Mouse (Mus musculus) kidney, postnatal 14 days (tissue): Measurements from ENCODE around the gene Galnt2.
A peak's percentile ranks its signal among the peaks of the same experiment; 100 is the strongest.

Source experiments
- DNase-seq: peaks from one replicate; pipeline ENCODE4 v3.0.0; 2022; ENCODE audit warnings: mixed read lengths

The Galnt2 gene

GRCm38 (mm10) chr8:124274441-124275120 lies 43.4 kb downstream of the Galnt2 start:
- DNase-seq, result no peak

- no peak for DNase-seq
Observed at GRCm38 (mm10) chr8:124275377-124276071, 44.3 kb downstream of the Galnt2 start.

- no peak for DNase-seq
Observed at GRCm38 (mm10) chr8:124277951-124278910, 47.0 kb downstream of the Galnt2 start.

GRCm38 (mm10) chr8:124278956-124279689 lies 47.9 kb downstream of the Galnt2 start:
- DNase-seq, result no peak

DNA sequence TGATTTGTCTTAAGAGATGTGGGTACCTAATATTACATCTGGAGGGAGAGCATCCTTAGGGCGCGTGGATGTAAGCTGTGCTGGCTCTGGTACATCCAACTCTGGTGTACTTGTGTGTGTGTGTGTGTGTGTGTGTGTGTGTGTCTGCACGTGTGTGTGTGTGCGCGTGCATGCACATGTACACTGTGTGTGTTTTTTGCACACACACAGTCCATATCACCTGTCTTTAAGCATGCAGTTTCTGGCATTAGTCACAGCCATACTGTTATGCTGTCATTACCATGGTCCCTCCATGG lies 48.4 kb downstream of the Galnt2 start:
- DNase-seq, result no peak

DNA sequence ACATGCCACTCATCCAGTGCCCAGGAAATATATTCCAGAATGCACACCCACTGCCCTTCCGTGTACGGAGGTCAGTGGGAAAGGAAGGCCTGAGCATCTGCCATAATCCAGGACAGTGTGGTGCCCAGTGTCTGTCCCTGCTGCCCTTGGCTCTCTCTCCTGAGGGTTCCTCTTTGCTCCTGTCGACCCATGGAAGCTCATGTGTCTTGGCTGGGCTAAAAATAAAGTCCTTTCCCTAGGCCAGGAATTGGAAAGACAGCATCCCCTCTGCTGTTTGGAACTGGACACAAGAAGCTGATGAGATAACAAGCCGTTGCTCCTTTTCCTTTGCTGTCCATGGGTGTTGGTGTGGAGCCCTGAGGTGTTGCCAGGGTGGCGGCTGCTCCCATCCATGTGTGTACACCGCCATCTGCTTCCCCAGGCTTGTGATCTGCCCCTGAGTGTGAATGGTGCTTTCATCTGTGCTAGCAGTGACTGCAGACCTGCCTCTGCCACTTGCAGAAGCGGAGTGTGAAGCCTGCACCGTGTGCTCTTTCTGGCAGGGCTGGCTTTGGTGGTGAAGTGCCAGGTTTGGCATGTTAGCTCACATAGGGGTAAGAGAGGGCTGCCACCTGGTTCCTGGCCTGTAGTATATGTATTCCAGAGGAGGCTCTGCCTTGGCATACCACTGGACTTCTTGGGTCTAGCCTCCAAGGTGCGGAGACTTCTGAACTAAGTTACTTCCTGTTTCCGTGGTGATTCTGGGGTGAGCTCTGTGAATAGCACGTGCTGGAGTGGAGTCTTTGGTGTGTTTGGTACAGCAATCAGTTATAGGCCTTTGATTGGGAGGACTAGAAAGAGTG lies 50.7 kb downstream of the Galnt2 start:
- no peak for DNase-seq

DNA sequence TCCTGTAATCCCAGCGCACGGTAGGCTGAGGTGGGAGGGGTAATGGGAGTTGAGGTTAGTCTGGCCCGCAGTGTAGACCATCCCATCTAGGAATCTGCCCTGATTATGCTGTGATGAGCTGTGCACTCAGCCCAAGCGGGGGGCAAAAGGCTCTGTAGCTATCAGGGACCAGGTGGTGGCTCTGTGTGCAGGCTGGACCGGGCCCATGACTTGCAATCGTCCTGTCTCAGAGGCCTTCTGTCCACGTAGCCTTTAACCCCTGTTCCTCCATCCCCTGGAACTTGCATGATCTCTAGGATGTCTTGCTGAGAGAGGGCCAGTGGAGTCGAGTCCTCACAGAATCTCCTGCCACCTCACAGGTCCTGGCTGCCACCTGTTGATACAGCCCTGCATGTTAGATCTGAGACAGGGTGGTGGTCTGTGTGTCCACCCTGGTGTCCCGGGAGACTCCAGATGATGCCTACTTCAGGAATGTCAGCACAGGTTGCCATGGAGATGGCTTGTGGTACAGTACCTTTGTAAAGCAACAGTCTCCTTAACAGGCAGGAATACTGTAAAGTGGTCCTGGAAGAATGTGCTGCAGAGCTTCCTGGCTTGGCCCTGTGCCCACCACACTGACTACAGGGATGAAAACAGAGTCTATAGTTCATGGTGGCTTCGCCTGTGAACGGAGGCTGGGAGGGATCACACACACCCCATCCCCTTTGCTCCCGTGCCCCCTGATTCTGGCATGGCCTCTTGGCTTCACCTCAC lies 51.9 kb downstream of the Galnt2 start:
- DNase-seq, result peak; percentile 69

DNA sequence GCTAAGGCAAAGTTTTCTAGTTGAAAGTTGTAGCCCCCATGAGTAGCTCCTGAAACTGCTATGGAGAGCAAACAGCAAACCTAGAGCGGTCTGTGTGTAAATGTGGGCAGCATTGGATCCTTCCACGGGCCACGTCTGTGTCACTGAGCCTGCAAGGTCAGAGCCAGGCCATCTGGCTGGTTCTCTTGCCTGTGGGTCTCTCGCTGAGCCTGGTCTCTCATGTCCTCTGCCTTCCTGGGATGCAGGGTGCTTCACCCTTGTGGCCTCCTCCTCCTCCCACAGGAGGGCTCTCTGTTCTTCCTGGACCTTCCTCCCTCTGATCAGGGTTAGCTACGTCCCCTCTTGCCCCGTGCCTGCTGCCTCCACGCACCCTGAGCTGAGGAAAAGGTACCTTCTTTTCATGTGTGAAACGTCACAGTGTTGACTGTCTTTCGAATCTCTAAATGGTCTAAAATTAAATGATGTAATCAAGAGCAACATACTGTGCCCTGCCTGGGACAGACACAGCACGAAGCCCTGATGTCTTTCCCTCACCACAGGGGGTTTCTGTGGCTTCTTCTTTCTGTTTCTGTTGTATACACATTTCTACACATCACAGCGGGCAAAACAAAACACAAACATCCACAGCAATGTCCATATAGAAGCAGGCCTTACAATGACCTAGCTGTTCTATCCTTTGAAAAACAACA lies 52.6 kb downstream of the Galnt2 start:
- DNase-seq, result no peak

DNA sequence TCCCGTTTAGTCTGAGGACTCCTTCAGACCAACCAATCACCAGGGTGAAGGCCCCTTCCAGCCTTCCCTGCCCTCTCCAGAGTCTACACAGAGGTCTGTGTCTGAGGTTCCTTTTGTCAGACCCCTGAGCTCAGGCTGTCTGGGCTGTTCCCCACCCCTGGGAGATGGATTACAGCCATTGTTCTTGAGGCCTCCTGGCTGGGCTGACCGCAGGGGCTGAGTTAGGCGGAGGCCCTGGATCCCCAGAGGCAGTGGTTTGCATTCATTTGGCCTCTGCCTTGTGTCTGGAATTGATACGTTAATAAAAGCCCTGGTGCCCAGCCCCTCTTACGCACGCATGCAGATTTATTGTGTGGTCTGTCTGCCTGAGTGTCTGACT lies 53.1 kb downstream of the Galnt2 start:
- DNase-seq, result no peak

GRCm38 (mm10) chr8:124284984-124285576 lies 53.9 kb downstream of the Galnt2 start:
- peak; percentile 88 for DNase-seq

GRCm38 (mm10) chr8:124286461-124287124 lies 55.4 kb downstream of the Galnt2 start:
- no peak for DNase-seq

DNA sequence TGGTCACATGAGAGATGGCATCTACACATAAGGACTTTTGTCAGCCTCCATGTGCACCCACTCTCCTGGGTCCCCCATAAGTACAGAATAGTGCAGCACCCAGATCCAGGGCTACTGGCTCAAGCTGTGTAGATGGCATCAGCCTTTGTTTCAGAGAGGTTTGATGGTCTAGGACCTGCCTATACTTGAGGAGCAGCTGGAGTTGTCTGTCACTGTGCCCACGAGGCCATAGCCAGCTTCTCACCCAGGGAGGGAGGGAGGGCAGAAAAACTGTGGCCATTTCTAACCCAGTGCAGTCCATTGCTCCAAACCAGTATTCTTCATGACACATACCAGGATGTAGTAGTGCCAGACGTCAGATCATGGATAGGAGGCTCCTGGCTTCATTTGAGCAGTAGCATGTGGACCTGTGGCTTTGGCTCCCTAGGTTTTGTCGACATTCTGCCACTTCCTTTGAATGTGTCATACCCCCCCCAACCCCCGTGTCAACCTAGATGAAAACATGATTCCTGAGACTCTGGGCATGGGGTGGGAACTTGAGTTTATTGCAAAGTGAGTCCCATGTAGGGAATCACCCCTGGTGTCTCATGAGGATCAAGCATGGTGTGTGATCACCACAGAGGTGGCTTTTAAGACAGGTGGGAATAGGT lies 57.1 kb downstream of the Galnt2 start:
- no peak for DNase-seq

DNA sequence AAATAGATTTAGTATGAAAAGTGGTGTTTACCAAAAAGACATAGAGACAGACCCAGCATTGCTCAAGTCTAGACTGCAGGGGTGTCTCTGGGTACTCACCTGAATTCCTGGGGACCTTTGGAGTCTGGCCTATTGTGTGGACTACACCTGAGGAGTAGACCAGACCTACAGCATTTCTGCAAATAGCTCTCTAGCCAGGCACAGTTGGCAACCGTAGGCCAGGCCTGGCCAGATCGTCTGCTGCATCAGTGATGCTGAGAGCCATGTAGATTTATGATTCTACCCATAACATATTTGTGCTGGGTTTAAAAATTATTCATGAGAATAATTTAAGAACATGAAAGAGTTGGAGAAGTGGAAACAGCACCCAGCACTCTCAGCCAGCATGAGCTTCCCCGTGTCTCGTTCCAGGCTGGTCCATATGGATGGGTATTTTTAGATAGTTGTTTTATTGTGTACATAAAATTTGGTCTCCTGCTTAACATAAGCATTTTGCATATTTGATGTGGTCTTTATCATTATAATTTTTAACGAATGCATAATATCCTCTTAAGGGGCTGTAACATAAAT lies 58.4 kb downstream of the Galnt2 start:
- DNase-seq, result no peak

DNA sequence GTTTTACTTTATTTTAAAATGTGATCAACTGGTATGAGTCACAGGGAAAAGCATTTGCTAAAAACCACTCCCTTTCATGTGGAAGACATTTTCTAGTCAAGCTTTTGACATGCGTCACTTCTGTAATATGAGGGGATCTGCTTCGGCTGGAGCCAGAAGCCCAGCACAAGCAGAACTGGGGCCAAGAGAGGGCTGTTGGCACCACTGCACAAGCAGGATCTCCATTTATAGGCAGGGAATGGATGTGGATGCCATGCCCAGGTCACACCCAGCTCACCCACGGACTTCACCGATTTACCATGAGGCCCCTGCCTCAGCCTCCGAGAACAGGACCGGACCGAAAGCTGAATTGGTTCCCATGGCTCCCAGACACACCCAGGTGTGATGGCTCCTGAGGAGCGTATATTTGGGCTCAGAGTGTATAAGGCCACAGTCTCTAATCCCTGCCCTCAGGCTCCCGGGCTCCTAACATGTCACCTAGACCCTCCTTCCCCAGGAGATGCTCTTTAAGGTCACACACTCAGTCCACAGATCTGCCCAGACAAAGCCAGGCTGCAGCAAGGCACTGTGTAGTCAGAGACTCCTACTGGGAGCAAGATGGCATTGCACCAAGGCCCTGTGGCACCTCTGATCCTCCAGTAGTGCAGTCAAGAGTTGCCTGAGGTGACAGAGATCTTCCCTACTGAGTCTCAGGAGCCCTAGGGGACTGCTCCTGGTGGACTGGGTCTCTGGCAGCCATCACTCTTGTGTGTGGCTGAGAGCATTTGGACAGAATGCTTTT lies 59.9 kb downstream of the Galnt2 start:
- no peak for DNase-seq

- DNase-seq, result no peak
Observed at GRCm38 (mm10) chr8:124291693-124292092, 60.5 kb downstream of the Galnt2 start.

DNA sequence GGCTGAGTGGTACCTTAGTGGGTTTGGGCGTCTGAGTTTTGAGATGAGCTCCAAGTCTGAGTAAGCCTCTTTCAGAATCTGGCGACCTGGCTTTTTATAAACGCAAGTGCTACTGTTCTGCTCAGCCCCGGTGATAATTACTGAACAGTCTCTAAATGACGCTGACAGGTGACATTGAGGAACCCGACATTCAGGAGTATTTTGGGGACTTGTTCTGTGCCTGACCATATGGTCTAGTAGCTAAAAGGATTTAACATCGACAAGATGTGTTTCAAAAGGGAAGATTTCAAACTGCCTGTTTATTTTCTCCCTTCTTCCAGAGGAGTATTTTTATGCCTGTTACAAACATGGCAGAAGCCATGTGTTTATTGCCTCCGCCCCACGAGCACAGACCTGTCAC lies 61.8 kb downstream of the Galnt2 start:
- no peak for DNase-seq

DNA sequence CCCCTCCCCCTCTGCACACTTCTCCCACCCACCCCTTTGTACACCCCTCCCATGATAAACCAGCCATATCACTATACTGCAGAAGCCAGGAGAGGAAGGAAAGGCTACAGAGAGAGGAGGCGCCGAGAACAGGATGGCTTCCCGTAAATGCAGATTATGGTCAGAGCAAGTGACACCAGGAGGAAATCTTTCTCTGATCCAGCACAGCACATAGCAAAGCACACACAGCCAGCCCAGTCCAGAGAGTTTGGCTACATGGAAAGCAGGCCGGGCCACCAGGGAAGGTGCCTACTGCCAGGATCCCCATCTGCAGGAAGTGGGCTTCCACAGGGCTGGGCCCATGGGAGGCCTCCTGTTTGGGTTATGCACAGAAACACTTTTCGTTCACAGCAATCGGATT lies 63.2 kb downstream of the Galnt2 start:
- no peak for DNase-seq

- no peak for DNase-seq
Observed at GRCm38 (mm10) chr8:124294900-124295299, 63.7 kb downstream of the Galnt2 start.
